Mouse (Mus musculus): ENCODE results near the gene Abat. TPM values are rescaled to one million over a fixed set of nuclear protein-coding genes. Genes with fewer than 3 reads are reported as not detected.
A peak's percentile ranks its signal among the peaks of the same experiment; 100 is the strongest.

The Abat gene
- polyA plus RNA-seq, 1 experiment, result 4.2 TPM

GRCm38 (mm10) chr16:8658349-8658748 lies 145.1 kb downstream of the Abat start:
- Histone ChIP-seq H3K4me3 (replicated peaks; ENCODE audit: extremely low read depth, low read depth, low read length) (no peak overlapping the region), H3K4me1 (ENCODE audit: control insufficient read depth, insufficient read depth, low read length) (peaks cover 6% of the 10 kb centered on the region; the same call in 1 of the 2 replicates)
- no peak for DNase-seq
- no peak for TF ChIP-seq CTCF (IDR thresholded peaks at IDR 0.05; ENCODE audit: insufficient read depth, low read length)
- TF ChIP-seq POLR2A (IDR thresholded peaks at IDR 0.05; ENCODE audit: borderline replicate concordance, extremely low read depth, low read depth, low read length), result no peak
- 79% methylated on average over 4 of the region's 4 CpGs for WGBS

DNA sequence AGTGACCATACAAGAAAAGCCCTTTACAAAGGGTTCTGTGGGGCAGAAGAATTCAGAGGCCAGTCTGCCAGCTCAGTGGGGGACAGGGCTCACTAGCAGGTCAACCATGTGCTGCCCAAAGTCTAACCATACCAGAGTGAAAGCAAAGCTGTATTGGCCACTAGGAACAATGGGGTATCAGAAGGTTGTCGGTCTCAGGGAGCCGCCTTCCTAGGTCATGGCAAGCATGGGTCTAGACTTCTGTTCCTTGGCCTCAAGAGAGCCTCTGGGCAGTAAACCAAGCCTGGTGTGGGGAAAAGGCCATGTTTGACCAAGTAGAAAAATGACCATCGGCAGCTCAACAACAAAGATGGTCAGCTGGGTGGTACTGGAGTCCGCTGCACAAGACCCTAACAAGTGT lies 145.5 kb downstream of the Abat start:
- TF ChIP-seq CTCF (IDR thresholded peaks at IDR 0.05; ENCODE audit: insufficient read depth, low read length) (no peak), POLR2A (IDR thresholded peaks at IDR 0.05; ENCODE audit: borderline replicate concordance, extremely low read depth, low read depth, low read length) (no peak)
- WGBS, result 90% methylated on average over 4 of the region's 4 CpGs
- no peak overlapping the region for H3K4me3 ChIP-seq (replicated peaks; ENCODE audit: extremely low read depth, low read depth, low read length)
- H3K4me1 ChIP-seq (ENCODE audit: control insufficient read depth, insufficient read depth, low read length), result peaks cover 7% of the 10 kb centered on the region; the same call in 1 of the 2 replicates
- DNase-seq, result no peak

- DNase-seq, result no peak
- 41% methylated on average over 2 of the region's 2 CpGs for WGBS
- Histone ChIP-seq H3K4me1 (ENCODE audit: control insufficient read depth, insufficient read depth, low read length) (peaks cover 30% of the 10 kb centered on the region), H3K4me3 (replicated peaks; ENCODE audit: extremely low read depth, low read depth, low read length) (no peak overlapping the region)
- TF ChIP-seq POLR2A (IDR thresholded peaks at IDR 0.05; ENCODE audit: borderline replicate concordance, extremely low read depth, low read depth, low read length), result no peak
- TF ChIP-seq CTCF (IDR thresholded peaks at IDR 0.05; ENCODE audit: insufficient read depth, low read length), result no peak
Observed at GRCm38 (mm10) chr16:8663022-8663421, 149.8 kb downstream of the Abat start.

DNA sequence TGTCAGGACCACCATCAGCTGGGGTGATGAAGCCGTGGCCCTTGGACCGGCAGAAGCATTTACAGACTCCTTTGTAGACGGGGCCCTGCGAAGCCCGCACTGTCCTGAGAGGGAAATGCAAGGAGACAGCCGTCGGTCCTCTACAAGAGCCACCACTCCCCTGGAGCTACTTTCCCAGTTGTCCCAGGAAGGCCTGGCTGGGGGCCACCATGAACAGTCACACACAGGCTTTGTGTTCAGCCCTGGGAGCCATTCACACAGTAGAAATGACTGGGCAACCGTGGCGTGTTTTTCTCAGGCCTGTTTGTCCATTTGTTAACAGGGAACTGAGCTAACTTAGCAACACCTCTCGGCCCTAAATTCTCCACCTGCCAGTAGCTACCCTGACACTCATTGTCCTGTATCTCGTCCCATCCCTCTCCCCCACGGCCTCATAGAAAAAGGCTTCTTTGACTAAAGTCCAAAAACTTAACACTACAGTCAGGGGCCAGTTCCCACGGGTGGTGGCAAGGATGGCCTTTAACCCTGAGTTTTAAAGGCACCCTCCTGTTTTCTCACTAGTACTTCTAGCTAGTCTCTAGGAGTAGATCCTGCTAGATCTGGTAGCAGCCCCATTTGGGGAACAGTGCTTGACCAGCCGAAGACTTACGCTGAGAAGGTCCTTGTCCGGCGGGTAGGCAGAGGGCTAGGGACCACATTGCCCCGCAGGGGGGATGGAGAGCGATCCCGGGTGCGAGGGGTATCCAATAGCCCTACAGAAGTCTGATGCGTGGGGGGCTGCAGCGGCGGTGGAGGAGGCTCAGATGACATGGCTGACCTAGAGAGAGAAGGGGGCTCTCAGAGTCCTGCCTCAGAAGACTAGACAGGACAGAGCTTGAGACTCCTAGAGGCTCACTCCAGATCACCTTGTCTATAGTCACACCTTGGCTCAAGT lies 150.6 kb downstream of the Abat start:
- 73% methylated on average over 24 of the region's 24 CpGs for WGBS
- TF ChIP-seq POLR2A (IDR thresholded peaks at IDR 0.05; ENCODE audit: borderline replicate concordance, extremely low read depth, low read depth, low read length) (no peak), CTCF (IDR thresholded peaks at IDR 0.05; ENCODE audit: insufficient read depth, low read length) (no peak)
- no peak overlapping the region for H3K4me3 ChIP-seq (replicated peaks; ENCODE audit: extremely low read depth, low read depth, low read length)
- no peak for DNase-seq
- H3K4me1 ChIP-seq (ENCODE audit: control insufficient read depth, insufficient read depth, low read length), result peaks cover 31% of the 10 kb centered on the region

- H3K4me1 ChIP-seq (ENCODE audit: control insufficient read depth, insufficient read depth, low read length), result peaks cover 39% of the 10 kb centered on the region
- no peak for DNase-seq
- WGBS, result 53% methylated on average over 5 of the region's 5 CpGs
- H3K4me3 ChIP-seq (replicated peaks; ENCODE audit: extremely low read depth, low read depth, low read length), result no peak overlapping the region
- TF ChIP-seq POLR2A (IDR thresholded peaks at IDR 0.05; ENCODE audit: borderline replicate concordance, extremely low read depth, low read depth, low read length), result no peak
- no peak for TF ChIP-seq CTCF (IDR thresholded peaks at IDR 0.05; ENCODE audit: insufficient read depth, low read length)
Observed at GRCm38 (mm10) chr16:8665367-8665766, 152.1 kb downstream of the Abat start.

- no peak overlapping the region for H3K4me3 ChIP-seq (replicated peaks; ENCODE audit: extremely low read depth, low read depth, low read length)
- 13% methylated on average over 2 of the region's 2 CpGs for WGBS
- TF ChIP-seq CTCF (IDR thresholded peaks at IDR 0.05; ENCODE audit: insufficient read depth, low read length) (no peak), POLR2A (IDR thresholded peaks at IDR 0.05; ENCODE audit: borderline replicate concordance, extremely low read depth, low read depth, low read length) (no peak)
- no peak for DNase-seq
- H3K4me1 ChIP-seq (ENCODE audit: control insufficient read depth, insufficient read depth, low read length), result peaks cover 45% of the 10 kb centered on the region
Observed at GRCm38 (mm10) chr16:8666452-8666851, 153.2 kb downstream of the Abat start.

- WGBS, result 31% methylated on average over 7 of the region's 7 CpGs
- Histone ChIP-seq H3K4me3 (replicated peaks; ENCODE audit: extremely low read depth, low read depth, low read length) (no peak overlapping the region), H3K4me1 (ENCODE audit: control insufficient read depth, insufficient read depth, low read length) (peaks cover 45% of the 10 kb centered on the region)
- DNase-seq, result no peak
- TF ChIP-seq POLR2A (IDR thresholded peaks at IDR 0.05; ENCODE audit: borderline replicate concordance, extremely low read depth, low read depth, low read length) (peak; percentile 43; the same call in 1 of the 2 replicates), CTCF (IDR thresholded peaks at IDR 0.05; ENCODE audit: insufficient read depth, low read length) (no peak)
Observed at GRCm38 (mm10) chr16:8667261-8667660, 154.0 kb downstream of the Abat start.

GRCm38 (mm10) chr16:8667814-8668213 lies 154.6 kb downstream of the Abat start:
- no peak for DNase-seq
- WGBS, result 46% methylated on average over 4 of the region's 4 CpGs
- TF ChIP-seq CTCF (IDR thresholded peaks at IDR 0.05; ENCODE audit: insufficient read depth, low read length) (no peak), POLR2A (IDR thresholded peaks at IDR 0.05; ENCODE audit: borderline replicate concordance, extremely low read depth, low read depth, low read length) (no peak)
- Histone ChIP-seq H3K4me3 (replicated peaks; ENCODE audit: extremely low read depth, low read depth, low read length) (no peak overlapping the region), H3K4me1 (ENCODE audit: control insufficient read depth, insufficient read depth, low read length) (peaks cover 42% of the 10 kb centered on the region)

- Histone ChIP-seq H3K4me3 (replicated peaks; ENCODE audit: extremely low read depth, low read depth, low read length) (no peak overlapping the region), H3K4me1 (ENCODE audit: control insufficient read depth, insufficient read depth, low read length) (peaks cover 38% of the 10 kb centered on the region)
- WGBS, result 51% methylated on average over 2 of the region's 2 CpGs
- DNase-seq, result no peak
- TF ChIP-seq CTCF (IDR thresholded peaks at IDR 0.05; ENCODE audit: insufficient read depth, low read length) (no peak), POLR2A (IDR thresholded peaks at IDR 0.05; ENCODE audit: borderline replicate concordance, extremely low read depth, low read depth, low read length) (no peak)
Observed at GRCm38 (mm10) chr16:8668386-8668785, 155.2 kb downstream of the Abat start.

DNA sequence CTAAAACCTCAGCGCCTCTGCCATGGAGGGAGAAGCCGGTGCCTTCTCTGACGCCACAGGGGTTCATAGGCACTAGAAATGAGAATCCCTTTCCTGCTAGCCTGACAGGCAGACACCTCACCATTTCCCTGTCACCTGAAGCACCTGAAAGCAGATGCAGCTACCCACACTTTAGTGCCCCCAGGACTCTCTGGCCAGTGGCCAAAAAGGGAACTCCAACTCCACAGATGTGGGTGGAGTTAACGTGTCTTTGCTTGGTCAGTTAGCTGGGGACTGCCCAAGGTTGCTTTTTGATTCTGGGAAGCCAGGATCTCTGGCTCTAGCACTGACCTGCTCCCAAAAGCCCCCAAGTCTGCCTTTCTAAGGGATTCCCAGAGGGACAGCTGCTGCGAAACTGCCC lies 156.2 kb downstream of the Abat start:
- no peak for TF ChIP-seq POLR2A (IDR thresholded peaks at IDR 0.05; ENCODE audit: borderline replicate concordance, extremely low read depth, low read depth, low read length)
- TF ChIP-seq CTCF (IDR thresholded peaks at IDR 0.05; ENCODE audit: insufficient read depth, low read length), result no peak
- DNase-seq, result no peak
- WGBS, result 70% methylated on average over 5 of the region's 5 CpGs
- peaks cover 40% of the 10 kb centered on the region for H3K4me1 ChIP-seq (ENCODE audit: control insufficient read depth, insufficient read depth, low read length)
- H3K4me3 ChIP-seq (replicated peaks; ENCODE audit: extremely low read depth, low read depth, low read length), result no peak overlapping the region
